Mouse (Mus musculus): ENCODE results near the gene Hoxa9. TPM values are rescaled to one million over a fixed set of nuclear protein-coding genes. Genes with fewer than 3 reads are reported as not detected.
A peak's percentile ranks its signal among the peaks of the same experiment; 100 is the strongest.

Gene Hoxa9
- total and polyA plus RNA-seq, 2 experiments from 2014 or later, result not detected

GRCm38 (mm10) chr6:52203121-52203370 lies 27.8 kb downstream of the Hoxa9 start:
- Histone ChIP-seq H3K27ac (ENCODE audit: low read depth, low read length) (no peak overlapping the region), H3K9me3 (ENCODE audit: low read length) (no peaks in the 10 kb centered on the region), H3K4me3 (ENCODE audit: low read depth, low read length) (no peak overlapping the region; the same call in 1 of the 2 replicates), H3K4me2 (ENCODE audit: low read depth, low read length, poor library complexity, severe bottlenecking) (no peak overlapping the region), H3K4me1 (ENCODE audit: insufficient read depth, low read length) (no peaks in the 10 kb centered on the region), H3K27me3 (ENCODE audit: insufficient read depth, low read length) (peaks cover 98% of the 10 kb centered on the region), H3K36me3 (ENCODE audit: insufficient read depth, low read length) (no peaks in the 10 kb centered on the region), H3K9ac (replicated peaks; ENCODE audit: low read length, poor library complexity, severe bottlenecking) (no peak overlapping the region)
- WGBS, result under 1% methylated on average over 10 of the region's 10 CpGs
- no peak for ATAC-seq (ENCODE audit: low FRiP score)
- DNase-seq (ENCODE audit: low spot score), result no peak
- TF ChIP-seq CTCF (IDR thresholded peaks at IDR 0.05), result no peak

GRCm38 (mm10) chr6:52202362-52203120 lies 28.3 kb downstream of the Hoxa9 start:
- ATAC-seq (ENCODE audit: low FRiP score), result no peak
- WGBS, result 4% methylated on average over 22 of the region's 22 CpGs
- Histone ChIP-seq H3K4me2 (ENCODE audit: low read depth, low read length, poor library complexity, severe bottlenecking) (no peak overlapping the region), H3K9me3 (ENCODE audit: low read length) (no peaks in the 10 kb centered on the region), H3K27ac (ENCODE audit: low read depth, low read length) (no peak overlapping the region), H3K36me3 (ENCODE audit: insufficient read depth, low read length) (no peaks in the 10 kb centered on the region), H3K4me1 (ENCODE audit: insufficient read depth, low read length) (no peaks in the 10 kb centered on the region), H3K4me3 (ENCODE audit: low read depth, low read length) (no peak overlapping the region), H3K27me3 (ENCODE audit: insufficient read depth, low read length) (peaks cover 99% of the 10 kb centered on the region), H3K9ac (replicated peaks; ENCODE audit: low read length, poor library complexity, severe bottlenecking) (no peak overlapping the region)
- no peak for TF ChIP-seq CTCF (IDR thresholded peaks at IDR 0.05)
- DNase-seq (ENCODE audit: low spot score), result no peak

GRCm38 (mm10) chr6:52201269-52201668 lies 29.6 kb downstream of the Hoxa9 start:
- Histone ChIP-seq H3K27ac (ENCODE audit: low read depth, low read length) (no peak overlapping the region), H3K9ac (replicated peaks; ENCODE audit: low read length, poor library complexity, severe bottlenecking) (no peak overlapping the region), H3K36me3 (ENCODE audit: insufficient read depth, low read length) (no peaks in the 10 kb centered on the region), H3K4me3 (ENCODE audit: low read depth, low read length) (no peak overlapping the region), H3K4me1 (ENCODE audit: insufficient read depth, low read length) (no peaks in the 10 kb centered on the region), H3K4me2 (ENCODE audit: low read depth, low read length, poor library complexity, severe bottlenecking) (no peak overlapping the region), H3K27me3 (ENCODE audit: insufficient read depth, low read length) (peaks cover 99% of the 10 kb centered on the region), H3K9me3 (ENCODE audit: low read length) (no peaks in the 10 kb centered on the region)
- 13% methylated on average over 1 of the region's 1 CpGs for WGBS
- no peak for TF ChIP-seq CTCF (IDR thresholded peaks at IDR 0.05)
- DNase-seq (ENCODE audit: low spot score), result no peak
- no peak for ATAC-seq (ENCODE audit: low FRiP score)

- Histone ChIP-seq H3K9ac (replicated peaks; ENCODE audit: low read length, poor library complexity, severe bottlenecking) (no peak overlapping the region), H3K4me2 (ENCODE audit: low read depth, low read length, poor library complexity, severe bottlenecking) (no peak overlapping the region), H3K4me1 (ENCODE audit: insufficient read depth, low read length) (no peaks in the 10 kb centered on the region), H3K27me3 (ENCODE audit: insufficient read depth, low read length) (peaks cover 99% of the 10 kb centered on the region), H3K27ac (ENCODE audit: low read depth, low read length) (no peak overlapping the region), H3K4me3 (ENCODE audit: low read depth, low read length) (no peak overlapping the region), H3K9me3 (ENCODE audit: low read length) (no peaks in the 10 kb centered on the region), H3K36me3 (ENCODE audit: insufficient read depth, low read length) (no peaks in the 10 kb centered on the region)
- no peak for ATAC-seq (ENCODE audit: low FRiP score)
- 8% methylated on average over 10 of the region's 10 CpGs for WGBS
- no peak for TF ChIP-seq CTCF (IDR thresholded peaks at IDR 0.05)
- DNase-seq (ENCODE audit: low spot score), result no peak
These were observed 30.1 kb downstream of the Hoxa9 start for GRCm38 (mm10) chr6:52200751-52201250.

GRCm38 (mm10) chr6:52200073-52200750 lies 30.7 kb downstream of the Hoxa9 start:
- no peak for DNase-seq (ENCODE audit: low spot score)
- no peak for ATAC-seq (ENCODE audit: low FRiP score)
- H3K27me3 ChIP-seq (ENCODE audit: insufficient read depth, low read length), result peaks cover 98% of the 10 kb centered on the region
- H3K4me3 ChIP-seq (ENCODE audit: low read depth, low read length), result no peak overlapping the region
- no peak overlapping the region for H3K9ac ChIP-seq (replicated peaks; ENCODE audit: low read length, poor library complexity, severe bottlenecking)
- H3K9me3 ChIP-seq (ENCODE audit: low read length), result no peaks in the 10 kb centered on the region
- 3% methylated on average over 30 of the region's 30 CpGs for whole genome bisulfite sequencing
- no peaks in the 10 kb centered on the region for H3K36me3 ChIP-seq (ENCODE audit: insufficient read depth, low read length)
- no peaks in the 10 kb centered on the region for H3K4me1 ChIP-seq (ENCODE audit: insufficient read depth, low read length)
- H3K4me2 ChIP-seq (ENCODE audit: low read depth, low read length, poor library complexity, severe bottlenecking), result no peak overlapping the region
- no peak for TF ChIP-seq CTCF (IDR thresholded peaks at IDR 0.05)
- H3K27ac ChIP-seq (ENCODE audit: low read depth, low read length), result no peak overlapping the region

GRCm38 (mm10) chr6:52197271-52197670 lies 33.6 kb downstream of the Hoxa9 start:
- TF ChIP-seq CTCF (IDR thresholded peaks at IDR 0.05), result peak; percentile 69
- H3K36me3 ChIP-seq (ENCODE audit: insufficient read depth, low read length), result no peaks in the 10 kb centered on the region
- no peak overlapping the region for H3K4me2 ChIP-seq (ENCODE audit: low read depth, low read length, poor library complexity, severe bottlenecking)
- no peaks in the 10 kb centered on the region for H3K9me3 ChIP-seq (ENCODE audit: low read length)
- ATAC-seq (ENCODE audit: low FRiP score) (no peak), DNase-seq (ENCODE audit: low spot score) (peak; percentile 82)
- H3K27me3 ChIP-seq (ENCODE audit: insufficient read depth, low read length), result peaks cover 95% of the 10 kb centered on the region
- H3K4me1 ChIP-seq (ENCODE audit: insufficient read depth, low read length), result no peaks in the 10 kb centered on the region
- under 1% methylated on average over 10 of the region's 10 CpGs for WGBS
- no peak overlapping the region for H3K9ac ChIP-seq (replicated peaks; ENCODE audit: low read length, poor library complexity, severe bottlenecking)
- H3K4me3 ChIP-seq (ENCODE audit: low read depth, low read length), result no peak overlapping the region
- H3K27ac ChIP-seq (ENCODE audit: low read depth, low read length), result no peak overlapping the region
